30 mouse cellular contexts compared by ENCODE assay signal in the genomic region with DNA sequence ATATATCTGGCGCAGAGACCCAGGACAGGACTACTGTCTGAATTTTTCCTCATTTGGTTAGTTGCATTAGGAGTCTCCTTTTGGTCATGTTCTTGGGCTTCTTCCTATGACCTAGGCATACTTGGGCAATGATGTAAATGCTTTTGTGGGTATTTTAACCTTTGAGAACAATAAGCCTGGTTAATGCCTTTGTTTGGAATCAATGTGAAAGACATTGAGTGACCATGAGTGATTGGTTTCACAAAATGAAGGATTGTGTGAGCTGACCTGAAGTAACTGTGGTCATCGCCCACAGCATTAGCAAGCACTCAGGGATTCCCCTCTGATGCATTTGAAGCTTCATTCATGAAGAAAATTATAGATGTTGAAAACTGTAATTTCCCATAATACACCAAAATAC.
DNase-seq lines count a peak whose midpoint lies in the region; ATAC-seq and TF ChIP-seq lines count a peak whose summit lies in the region.
"Had no signal": no experiment of that assay in that cellular context is flagged by ENCODE, and none has a peak within 500 bp of the region (broad histone marks: within the 10 kb centered on the region; RNA-seq: fewer than 3 reads in every experiment).

No protein-coding gene starts in this region.

- no peaks in the 10 kb centered on the region for H3K36me3 ChIP-seq in hindbrain, embryonic 11.5 days (ENCODE audit: control insufficient read depth, insufficient read depth, low read length)
- no peaks in the 10 kb centered on the region for H3K36me3 ChIP-seq in hindbrain, postnatal 0 days (ENCODE audit: insufficient read depth, low read length)
- H3K36me3 ChIP-seq: embryonic facial prominence, embryonic 12.5 days; heart, embryonic 12.5 days; intestine, embryonic 15.5 days; limb, embryonic 12.5 days; liver, embryonic 15.5 days; midbrain, embryonic 15.5 days had no signal

- no peaks in the 10 kb centered on the region for H3K27me3 ChIP-seq in hindbrain, embryonic 11.5 days (ENCODE audit: control insufficient read depth, insufficient read depth, low read length)
- no peaks in the 10 kb centered on the region for H3K27me3 ChIP-seq in hindbrain, postnatal 0 days (ENCODE audit: insufficient read depth, low read length)
- H3K27me3 ChIP-seq: embryonic facial prominence, embryonic 12.5 days; forebrain, embryonic 13.5 days; heart, embryonic 12.5 days; intestine, embryonic 15.5 days; limb, embryonic 12.5 days; liver, embryonic 15.5 days; midbrain, embryonic 15.5 days had no signal

- no peak overlapping the region for H3K27ac ChIP-seq in hindbrain, embryonic 11.5 days (ENCODE audit: low read depth, low read length)
- no peak overlapping the region for H3K27ac ChIP-seq in hindbrain, postnatal 0 days
- H3K27ac ChIP-seq: embryonic facial prominence, embryonic 12.5 days; forebrain, embryonic 13.5 days; intestine, embryonic 15.5 days; left cerebral cortex, adult 2 months; limb, embryonic 12.5 days; liver, embryonic 15.5 days; macrophage; midbrain, embryonic 15.5 days had no signal

- peak; percentile 19 for DNase-seq in hindbrain, embryonic 11.5 days (ENCODE audit: low spot score)
- DNase-seq in hindbrain, postnatal 0 days (ENCODE audit: low spot score), result no peak
- DNase-seq in Muller cell, postnatal 12 days (ENCODE audit: inconsistent ontology term), result peak; percentile 94
- DNase-seq in embryo, embryonic 10 days (ENCODE audit: low spot score), result peak; percentile 39
- peak; percentile 58 for DNase-seq in retina, embryonic 14.5 days (ENCODE audit: low spot score)
- DNase-seq: adrenal gland, adult 2 months; adrenal gland, postnatal 36 days; B cell, adult 2 months; cerebellum, adult 18-20 months; cerebellum, postnatal 10 days; gastrocnemius, postnatal 25 days; heart, adult 11 months; heart, postnatal 4 days; kidney, postnatal 25 days; thymus, adult 2 months; thymus, postnatal 4 days had no signal

- no peak overlapping the region for H3K9ac ChIP-seq in hindbrain, embryonic 11.5 days (ENCODE audit: low read depth, low read length)
- H3K9ac ChIP-seq in hindbrain, postnatal 0 days (replicated peaks; ENCODE audit: low read length), result no peak overlapping the region
- H3K9ac ChIP-seq: embryonic facial prominence, embryonic 12.5 days; forebrain, embryonic 13.5 days; heart, embryonic 12.5 days; intestine, embryonic 15.5 days; limb, embryonic 12.5 days; liver, embryonic 15.5 days; lung, embryonic 14.5 days; midbrain, embryonic 15.5 days had no signal

- H3K4me2 ChIP-seq in hindbrain, embryonic 11.5 days (replicated peaks; ENCODE audit: low read depth, low read length), result no peak overlapping the region
- no peak overlapping the region for H3K4me2 ChIP-seq in hindbrain, postnatal 0 days (ENCODE audit: low read depth, low read length)
- H3K4me2 ChIP-seq: embryonic facial prominence, embryonic 12.5 days; forebrain, embryonic 13.5 days; heart, embryonic 12.5 days; intestine, embryonic 15.5 days; limb, embryonic 12.5 days; liver, embryonic 15.5 days; lung, embryonic 14.5 days; midbrain, embryonic 15.5 days had no signal

- no peaks in the 10 kb centered on the region for H3K4me1 ChIP-seq in hindbrain, embryonic 11.5 days (replicated peaks; ENCODE audit: control insufficient read depth, insufficient read depth, low read length)
- H3K4me1 ChIP-seq in hindbrain, postnatal 0 days (ENCODE audit: insufficient read depth, low read length), result no peaks in the 10 kb centered on the region
- H3K4me1 ChIP-seq: forebrain, embryonic 13.5 days; heart, embryonic 12.5 days; intestine, embryonic 15.5 days; liver, embryonic 15.5 days; midbrain, embryonic 15.5 days had no signal

- WGBS in hindbrain, embryonic 11.5 days, result 52% methylated on average over 2 of the region's 2 CpGs
- WGBS in hindbrain, postnatal 0 days, result 67% methylated on average over 2 of the region's 2 CpGs

- no peak overlapping the region for H3K4me3 ChIP-seq in hindbrain, embryonic 11.5 days (ENCODE audit: low read depth, low read length)
- no peak overlapping the region for H3K4me3 ChIP-seq in hindbrain, postnatal 0 days (ENCODE audit: low read length)
- H3K4me3 ChIP-seq: embryonic facial prominence, embryonic 12.5 days; erythroblast, embryonic 14.5 days; forebrain, embryonic 13.5 days; heart, embryonic 12.5 days; intestine, embryonic 15.5 days; left cerebral cortex, adult 2 months; limb, embryonic 12.5 days; liver, embryonic 15.5 days; midbrain, embryonic 15.5 days had no signal

- ATAC-seq in hindbrain, embryonic 11.5 days (ENCODE audit: low FRiP score), result no peak
- ATAC-seq in hindbrain, postnatal 0 days, result no peak
- ATAC-seq in megakaryocyte progenitor cell, adult 5-6 weeks (replicated peaks; ENCODE audit: poor library complexity), result no peak
- ATAC-seq: activated CD4-positive, CD25-positive, alpha-beta regulatory T cell, adult 4 months; forebrain, embryonic 13.5 days; hindbrain, embryonic 16.5 days; midbrain, embryonic 15.5 days had no signal

- no peak for TF ChIP-seq CTCF in hindbrain, postnatal 0 days (IDR thresholded peaks at IDR 0.05; ENCODE audit: low read depth)

- no peaks in the 10 kb centered on the region for H3K9me3 ChIP-seq in hindbrain, embryonic 11.5 days (ENCODE audit: control insufficient read depth, low read length)
- no peaks in the 10 kb centered on the region for H3K9me3 ChIP-seq in hindbrain, postnatal 0 days (ENCODE audit: low read length)
- H3K9me3 ChIP-seq: embryonic facial prominence, embryonic 12.5 days; forebrain, embryonic 13.5 days; heart, embryonic 12.5 days; intestine, embryonic 15.5 days; limb, embryonic 12.5 days; liver, embryonic 15.5 days; midbrain, embryonic 15.5 days had no signal
